Mouse (Mus musculus) embryo, embryonic 9.5 days (tissue): Measurements from ENCODE around the gene BC052040.

Experiments used
- DNase-seq: peaks from one replicate; pipeline ENCODE4 v3.0.0-alpha.2; 2017; ENCODE audit errors: extremely low spot score

The BC052040 gene

DNA sequence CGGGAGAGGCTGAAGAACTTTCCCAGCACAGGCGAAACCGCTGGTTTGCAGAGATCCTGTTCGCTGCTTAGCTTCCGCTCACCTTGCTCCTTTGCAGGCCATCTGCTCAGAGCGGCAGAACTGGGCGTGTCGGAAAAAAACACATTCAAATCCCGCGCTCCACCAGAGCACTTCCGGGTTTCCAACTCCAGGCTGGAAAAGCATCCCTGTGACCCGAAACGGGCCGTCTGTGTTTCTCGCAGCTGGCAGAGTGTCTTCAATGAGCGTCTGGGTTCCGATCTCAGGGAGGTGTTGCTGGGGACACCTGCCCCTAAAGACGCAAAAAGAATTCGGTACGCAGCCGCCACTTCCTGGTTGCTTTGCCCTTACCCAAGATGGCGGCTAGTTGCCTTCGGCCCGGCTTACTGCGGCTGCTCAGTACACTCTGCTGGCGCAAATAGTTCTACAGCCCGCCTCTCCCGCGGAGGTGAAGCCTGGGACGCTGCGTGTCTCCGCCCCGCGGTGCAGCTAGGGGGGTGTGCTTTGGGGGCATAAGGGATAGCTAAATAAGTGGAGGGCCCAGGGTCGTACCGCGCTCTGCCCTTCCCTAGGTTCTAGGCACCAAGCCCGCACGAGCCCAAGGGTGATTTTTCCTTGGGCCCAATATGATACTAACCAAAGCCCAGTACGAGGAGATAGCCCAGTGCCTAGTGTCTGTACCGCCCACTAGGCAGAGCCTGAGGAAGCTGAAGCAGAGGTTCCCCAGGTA lies at the start of gene BC052040:
BC052040 (plus strand) TSS at position 476 of the 748 bp plus-strand sequence.
- peak; percentile 92 for DNase-seq

DNA sequence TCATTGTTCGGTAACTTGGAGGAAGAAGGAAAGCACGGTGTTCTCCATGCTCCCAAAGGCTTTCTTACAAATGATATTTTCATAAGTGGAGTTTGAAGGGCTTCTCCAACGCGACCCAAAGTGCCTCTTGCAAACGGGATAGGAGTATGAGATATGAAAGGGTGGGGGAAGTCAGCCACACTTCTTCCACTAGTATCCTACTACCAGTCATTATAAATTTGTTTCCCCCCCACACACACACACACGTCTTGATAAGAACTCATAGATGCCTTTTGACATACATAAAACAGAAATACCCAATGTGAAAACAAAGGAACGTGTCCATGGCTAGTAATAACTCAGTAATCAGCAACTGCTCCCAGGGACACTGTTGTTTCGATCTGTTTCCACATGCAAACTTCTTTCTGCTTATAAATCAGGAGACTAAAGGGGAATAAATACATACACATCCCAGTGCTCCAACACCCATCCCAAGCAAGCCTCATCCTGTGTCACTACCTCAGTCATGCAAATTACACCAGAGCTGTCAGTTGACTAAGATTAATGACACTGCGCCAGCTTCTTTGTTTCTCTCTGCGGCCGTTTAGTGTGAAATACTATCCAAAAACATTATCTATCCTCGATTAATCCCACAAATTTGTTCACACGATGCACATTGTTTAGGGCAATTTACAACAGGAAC lies 43.4 kb upstream of the BC052040 start:
- peak; percentile 52 for DNase-seq

DNA sequence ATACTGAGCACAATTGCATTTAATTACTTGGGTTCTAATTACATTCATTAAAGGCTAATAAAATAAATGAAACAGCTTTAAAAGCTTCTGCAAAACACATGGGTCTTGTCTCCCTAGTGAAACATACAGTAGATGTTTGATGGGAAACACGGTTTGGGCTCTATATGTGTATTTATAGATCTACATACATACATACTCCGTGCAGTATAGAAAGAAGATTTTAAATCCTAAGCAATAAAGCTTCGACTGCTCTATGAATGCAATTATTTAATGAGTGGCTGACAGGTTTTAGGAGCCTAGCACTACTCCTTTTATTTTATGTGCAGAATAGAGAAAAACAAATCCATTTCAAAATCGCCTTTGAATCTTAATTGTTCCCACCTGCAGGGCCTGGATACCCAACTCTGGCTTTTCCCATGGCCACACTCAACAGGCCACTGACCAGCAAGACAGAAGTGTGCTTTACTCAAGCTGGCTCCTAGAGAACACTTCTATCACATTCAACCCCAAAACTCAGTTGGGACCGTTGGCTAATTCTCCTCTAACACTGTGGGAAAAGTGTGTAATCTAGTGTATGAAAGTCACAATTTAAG lies 42.7 kb upstream of the BC052040 start:
- DNase-seq = no peak

DNA sequence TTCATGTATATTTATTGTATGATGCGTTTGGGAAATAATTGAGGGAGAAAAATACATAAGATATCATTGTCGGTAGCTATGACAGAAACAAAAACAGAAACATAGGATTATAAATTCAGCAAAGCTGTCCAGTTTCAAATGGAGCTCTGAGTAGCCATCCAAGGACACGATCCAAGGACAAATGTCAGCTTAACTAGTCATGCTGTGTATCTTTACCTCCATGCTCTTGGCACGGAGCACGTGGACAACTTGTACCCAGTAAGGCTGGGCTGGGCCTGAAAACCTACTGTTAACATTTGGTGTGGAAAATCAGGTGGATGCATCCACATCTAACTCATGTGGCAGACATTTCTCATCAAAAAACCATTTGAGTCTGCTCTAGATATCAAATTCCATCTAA lies 41.8 kb upstream of the BC052040 start:
- DNase-seq = no peak

DNA sequence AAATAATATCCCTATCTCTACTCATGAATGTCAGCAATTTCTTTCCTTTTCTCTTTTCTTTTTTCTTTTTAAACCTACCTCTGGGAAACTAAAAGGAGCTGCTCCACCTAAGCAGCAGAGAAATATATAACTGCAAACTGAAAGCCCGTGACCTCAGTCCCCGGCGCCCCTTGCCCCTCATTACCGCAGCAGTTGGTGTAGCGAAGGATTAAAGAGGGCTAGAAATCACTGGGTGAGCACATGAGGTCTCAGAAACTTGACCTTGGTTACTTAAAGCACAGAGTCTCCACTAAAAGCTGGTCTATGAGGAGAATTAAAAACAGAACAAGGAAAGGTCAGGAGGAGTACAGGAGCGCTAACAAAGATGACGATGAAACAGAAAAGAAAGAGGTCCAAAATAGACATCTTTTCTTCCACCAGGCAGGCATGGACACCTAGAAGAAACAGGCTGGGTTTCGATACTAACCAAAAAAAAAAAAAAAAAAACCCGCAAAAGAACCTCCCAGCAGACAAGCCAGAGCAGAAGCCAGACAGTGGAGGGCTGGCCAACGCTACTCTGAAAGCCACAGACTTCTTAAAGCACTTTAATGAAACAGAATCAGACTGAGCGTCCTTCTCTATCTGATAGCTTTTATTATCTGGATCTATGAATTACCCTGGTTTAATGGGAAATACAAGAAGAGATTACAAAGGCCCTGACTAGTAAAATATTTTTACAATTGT lies 39.0 kb upstream of the BC052040 start:
- no peak for DNase-seq

DNA sequence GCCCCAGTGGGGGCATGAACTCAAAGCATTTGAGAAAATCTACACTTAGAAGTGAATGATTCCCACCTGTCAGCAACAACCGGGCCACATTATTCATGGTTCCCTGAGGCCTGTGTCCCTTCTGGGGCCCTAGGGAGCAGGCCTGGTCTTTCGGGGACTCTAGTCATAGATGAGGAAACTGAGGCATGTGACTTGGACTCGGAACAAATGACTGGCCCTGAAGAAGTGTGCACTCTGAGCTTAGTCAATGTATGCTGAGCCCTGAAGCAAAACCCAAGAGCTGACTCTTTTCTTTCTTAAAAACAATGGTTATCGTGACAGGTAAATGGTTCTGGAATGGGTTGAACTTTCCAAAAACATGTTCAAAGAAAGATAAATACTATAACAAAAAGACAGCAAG lies 38.3 kb upstream of the BC052040 start:
- DNase-seq = no peak

DNA sequence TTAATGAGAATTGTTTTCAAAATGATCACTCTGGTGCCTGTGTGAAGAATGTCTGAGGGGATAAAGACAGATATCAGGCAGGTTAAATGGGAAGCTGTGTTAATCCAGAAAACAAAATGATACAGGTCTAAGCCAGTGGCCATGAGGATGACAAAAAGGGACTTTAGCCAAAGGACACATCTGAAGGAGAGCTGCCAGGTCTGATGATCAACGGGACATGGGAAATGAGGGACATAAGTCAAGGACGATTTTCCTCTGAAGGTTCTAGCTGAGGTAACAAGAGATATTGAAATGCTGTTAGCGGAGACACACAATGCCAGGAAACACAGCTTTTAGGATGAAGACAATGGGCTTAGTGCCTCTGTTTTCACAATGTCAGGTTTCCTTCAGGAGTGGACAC lies 29.6 kb upstream of the BC052040 start:
- no peak for DNase-seq

DNA sequence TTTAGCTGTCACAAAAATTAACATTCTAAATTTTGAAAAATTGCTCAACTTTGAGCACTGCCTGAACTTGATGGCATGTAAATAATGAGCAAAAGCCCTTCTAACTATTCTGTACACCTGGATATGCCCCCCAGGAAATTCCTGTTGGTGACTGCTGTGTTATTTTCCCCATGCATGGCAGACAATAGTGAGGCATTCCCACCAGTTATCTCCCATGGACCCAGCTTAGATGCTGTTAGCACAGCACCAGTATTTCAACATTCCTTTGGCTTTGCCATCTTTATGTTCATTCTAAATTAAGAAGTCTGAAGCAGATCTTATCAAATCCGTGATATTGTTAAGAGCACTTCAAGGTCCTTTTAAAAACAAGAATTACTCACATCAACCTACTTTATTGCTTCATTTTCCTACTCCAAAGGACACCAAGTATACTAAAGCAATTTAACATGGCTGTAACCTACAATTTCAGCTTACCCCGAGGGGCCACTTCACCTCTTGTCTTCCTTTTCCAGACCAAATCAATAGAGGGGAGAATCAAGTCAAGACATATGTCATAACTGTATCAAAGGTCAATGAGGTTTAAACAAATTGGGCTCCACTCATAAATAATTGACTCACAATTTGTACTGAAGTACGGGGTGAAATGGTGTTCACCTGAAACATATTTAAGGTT lies 19.2 kb upstream of the BC052040 start:
- DNase-seq = no peak

DNA sequence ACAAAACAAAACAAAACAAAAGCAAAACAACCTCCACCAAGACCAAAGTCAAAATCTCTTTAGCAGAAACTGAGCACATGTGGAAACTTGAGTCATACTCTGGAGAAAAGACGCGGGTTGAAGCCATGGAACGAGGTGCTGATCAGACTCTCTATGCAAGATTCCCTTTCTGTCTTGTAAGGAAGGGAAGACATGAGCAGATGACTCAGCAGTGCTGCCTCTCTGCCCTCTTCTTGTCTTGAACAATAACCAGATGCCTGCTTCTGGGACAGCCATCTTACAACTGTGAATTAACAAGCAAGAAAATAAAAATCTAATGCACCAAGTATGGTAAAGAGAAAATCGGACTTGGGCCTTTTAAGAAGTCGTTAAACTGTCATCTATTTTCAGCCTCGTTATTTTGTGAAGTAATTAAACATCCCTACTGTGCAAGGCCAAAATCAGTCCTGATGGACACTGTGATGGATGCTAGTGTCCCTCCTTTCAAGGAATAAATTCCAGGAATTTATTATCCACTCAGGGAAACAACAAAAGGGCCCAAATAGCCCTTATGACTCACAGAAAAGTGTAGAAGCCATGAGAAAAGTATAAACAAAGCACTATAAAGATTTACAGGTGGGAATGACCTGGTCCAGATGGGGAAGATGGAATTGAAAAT lies 18.0 kb upstream of the BC052040 start:
- DNase-seq = no peak

DNA sequence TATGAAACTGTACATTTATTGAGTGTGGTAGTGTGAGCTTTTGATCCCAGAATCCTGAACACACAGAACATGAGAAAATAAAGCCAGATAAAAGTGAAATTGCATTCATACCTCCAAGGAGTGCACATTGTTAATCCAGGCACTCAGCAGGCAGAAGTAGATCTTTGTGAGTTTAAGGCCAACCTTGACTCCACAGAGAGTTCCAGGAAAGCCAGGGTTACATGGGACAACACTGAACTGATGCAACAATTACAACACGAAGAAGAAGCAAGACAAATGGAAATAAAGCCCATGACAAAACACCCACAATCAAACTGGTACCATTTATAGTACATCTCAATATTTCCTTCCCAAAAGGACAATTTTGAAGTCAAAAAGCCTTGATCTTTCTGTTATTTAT lies 9.5 kb upstream of the BC052040 start:
- DNase-seq = no peak

DNA sequence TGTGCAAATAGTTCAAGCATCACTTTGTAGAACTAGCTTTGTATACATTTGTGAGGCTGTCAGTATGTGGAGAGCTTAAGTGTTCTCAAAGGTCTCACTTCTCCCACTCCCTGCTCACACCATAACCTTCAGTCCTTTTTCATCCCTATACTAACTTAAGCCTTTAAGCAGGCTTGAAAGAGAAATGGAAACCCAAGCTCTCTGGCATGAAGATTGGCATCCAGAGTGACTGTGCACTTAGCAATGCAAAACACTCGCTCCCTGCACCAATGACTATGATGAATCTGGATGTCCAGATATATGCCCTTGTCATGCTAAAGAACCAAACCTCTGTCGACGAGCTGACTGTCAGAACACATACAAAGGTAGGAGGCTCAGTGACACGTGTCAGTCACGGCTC lies 6.7 kb upstream of the BC052040 start:
- DNase-seq = no peak

DNA sequence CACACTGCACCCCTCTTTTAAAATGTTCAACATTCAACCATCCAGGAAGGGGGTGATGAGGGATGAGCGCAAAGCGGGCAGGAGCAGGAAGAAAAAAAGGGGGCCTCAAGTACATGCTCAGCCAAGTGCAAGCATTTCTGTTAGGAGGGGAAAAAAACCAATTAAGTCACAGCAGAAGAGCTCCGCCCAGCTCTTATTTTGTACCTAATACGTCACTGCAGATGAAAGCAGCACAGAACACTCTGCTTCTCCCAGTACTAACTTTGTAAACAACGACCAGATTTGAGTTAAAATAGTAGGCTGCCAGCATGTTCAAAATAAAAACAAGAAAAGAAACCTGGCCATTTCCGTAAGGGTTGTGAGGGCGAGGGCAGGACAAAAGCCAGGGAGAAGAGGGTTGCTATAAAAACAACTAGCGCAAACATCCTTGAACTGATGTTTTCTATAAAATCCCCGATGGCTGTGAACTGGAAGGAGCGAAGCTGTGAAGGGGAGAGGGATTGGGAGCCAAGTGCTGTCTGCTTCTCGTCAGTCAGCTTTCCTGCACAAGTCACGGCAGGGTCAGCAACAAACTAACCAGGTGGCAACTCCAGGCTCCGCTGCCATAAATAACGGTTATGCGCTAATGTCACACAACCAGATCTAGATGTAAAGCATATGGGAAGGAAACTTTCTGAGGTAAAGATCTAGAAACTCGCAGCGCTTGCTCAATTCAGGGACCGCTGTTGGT lies 2.2 kb upstream of the BC052040 start:
- DNase-seq = peak; percentile 54

DNA sequence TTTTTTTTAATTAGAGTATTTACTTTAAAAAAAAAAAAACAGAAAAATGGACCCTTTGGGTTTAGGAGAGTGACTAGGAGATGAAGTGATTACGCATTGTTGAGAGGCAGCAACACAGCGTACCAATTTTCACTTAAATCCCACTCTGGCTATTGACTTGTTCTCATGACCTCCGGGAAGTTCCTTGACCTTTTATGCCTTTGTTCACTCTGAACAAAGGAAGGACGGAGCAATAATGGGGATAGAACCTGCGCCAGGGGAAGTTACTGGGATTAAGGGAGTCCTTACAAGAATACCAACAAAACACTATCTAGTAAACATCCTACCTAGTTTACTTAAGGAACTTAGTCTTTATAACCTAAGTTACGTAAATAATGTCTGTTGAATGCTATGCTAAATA lies 1.5 kb upstream of the BC052040 start:
- peak; percentile 55 for DNase-seq

DNA sequence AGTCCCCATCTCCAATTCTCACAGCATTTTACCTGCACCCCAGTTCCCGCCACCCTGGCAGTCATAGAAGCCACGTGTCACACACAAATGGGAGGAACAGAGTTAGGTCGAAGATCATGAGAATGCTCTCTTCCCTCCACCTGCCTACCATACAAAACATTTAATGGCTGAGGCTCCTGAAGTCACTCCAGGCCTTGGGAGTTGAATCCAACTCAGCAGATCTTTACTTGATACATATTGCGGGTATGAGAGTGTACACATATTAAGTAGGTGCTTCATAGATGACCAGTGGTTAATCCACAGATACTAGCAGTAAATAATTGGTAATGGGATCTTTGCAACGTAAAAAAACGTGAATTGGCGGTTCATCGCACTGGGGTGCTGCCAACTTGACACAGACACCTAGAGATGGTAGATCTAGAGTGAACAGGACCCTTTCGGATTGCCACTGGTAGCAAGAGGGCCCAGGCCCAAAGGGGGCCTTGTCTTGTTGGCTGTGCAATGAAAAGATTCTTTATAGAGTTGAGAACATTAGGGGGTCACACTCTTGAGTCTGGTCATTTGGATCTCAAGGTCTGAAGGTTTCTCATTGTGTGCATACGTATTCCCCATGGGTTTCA lies 583 bp downstream of the BC052040 start:
- no peak for DNase-seq

DNA sequence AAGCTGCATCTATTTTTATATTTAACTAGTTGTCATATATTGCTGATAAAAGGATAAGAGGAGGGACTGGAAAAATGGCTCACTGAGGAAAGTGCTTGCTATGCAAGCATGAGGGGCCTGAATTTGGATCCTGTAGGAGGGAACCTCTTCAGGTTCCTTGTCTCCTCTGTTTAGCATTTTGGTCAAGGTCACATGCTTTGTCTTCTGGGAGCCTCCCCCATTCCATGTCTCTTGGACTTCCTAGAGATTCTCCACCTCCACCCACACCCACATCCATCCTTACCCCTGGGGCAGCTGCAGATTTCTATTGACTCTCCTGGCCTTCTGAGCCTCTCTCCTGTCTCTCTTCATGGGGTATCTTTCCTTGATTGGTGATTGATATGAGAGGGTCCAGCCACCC lies 2.3 kb downstream of the BC052040 start:
- DNase-seq = no peak

DNA sequence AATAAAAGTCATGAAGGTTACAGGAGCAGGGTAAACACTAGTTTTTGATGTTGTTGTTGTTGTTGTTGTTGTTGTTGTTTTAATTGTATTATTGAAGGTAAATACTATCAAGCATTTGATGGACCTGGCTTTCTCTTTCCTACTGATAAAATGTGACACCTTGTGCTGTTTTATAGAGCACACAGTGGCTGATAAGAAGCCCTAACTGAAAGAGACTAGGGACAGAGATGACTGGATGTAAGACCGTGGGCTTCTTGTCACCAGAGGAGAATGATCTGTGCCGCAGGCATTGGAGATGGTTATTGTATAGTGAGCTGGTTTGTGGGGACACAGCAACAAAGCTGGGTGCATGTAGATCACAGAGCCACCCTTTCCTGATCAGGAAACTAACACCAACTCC lies 9.1 kb downstream of the BC052040 start:
- no peak for DNase-seq

DNA sequence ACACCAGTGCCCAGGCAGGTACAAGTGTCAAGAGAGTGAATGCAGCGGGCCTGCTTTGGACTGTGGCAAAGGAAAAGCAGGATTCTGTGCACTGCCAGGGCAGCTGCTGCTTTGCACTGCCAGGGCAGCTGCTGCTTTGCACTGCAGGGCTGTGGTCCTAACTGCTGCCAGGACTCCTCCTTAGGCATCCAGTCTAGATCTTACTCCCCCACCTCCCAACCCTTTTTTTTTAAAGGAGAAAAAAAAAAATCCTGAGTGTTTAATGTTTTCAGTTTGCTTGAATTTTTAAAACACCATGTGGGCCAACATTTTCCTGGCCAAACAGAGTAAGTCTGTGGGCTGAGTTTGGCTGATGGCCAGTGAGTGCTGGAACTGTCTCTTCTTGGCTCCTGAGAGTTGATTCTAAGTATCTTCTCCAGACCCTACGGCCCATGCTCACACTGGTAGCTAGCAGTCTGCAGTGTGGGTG lies 11.2 kb downstream of the BC052040 start:
- no peak for DNase-seq

DNA sequence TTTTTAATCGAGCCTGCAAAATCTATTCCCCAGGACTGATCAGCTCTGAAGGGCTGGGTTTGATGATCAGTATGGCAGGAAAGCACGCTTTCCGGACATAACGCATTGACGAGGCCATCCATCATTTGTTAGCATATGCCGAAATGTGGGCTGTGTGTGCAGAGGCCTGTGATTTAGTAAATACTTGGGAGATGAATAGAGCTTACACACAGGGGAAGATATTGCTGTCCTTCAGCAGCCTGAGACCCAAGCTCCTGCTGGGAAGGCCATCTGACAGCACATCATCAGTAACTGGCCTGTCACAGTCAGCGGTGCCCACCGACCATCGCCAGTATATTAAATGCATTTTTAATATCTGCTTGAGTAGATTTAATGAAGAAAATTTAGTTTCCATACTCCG lies 15.5 kb downstream of the BC052040 start:
- no peak for DNase-seq

DNA sequence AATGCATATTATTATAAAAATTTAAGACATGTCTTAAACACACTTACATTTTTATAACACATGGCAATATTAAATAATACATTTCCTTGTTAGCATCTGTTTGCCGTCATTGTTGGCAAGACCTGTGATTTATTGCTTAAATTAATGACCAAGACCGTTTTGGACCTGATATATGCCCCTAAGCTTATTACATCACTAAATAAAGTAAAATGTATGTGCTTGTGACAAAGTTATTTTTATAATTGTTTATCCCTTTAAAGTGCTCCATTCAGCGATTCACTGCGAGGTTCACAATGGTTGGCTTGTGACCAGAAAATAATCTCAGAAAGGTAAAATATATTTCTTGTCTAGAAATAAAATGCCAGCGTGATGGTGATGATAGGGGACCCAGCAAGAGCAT lies 16.8 kb downstream of the BC052040 start:
- DNase-seq = no peak

DNA sequence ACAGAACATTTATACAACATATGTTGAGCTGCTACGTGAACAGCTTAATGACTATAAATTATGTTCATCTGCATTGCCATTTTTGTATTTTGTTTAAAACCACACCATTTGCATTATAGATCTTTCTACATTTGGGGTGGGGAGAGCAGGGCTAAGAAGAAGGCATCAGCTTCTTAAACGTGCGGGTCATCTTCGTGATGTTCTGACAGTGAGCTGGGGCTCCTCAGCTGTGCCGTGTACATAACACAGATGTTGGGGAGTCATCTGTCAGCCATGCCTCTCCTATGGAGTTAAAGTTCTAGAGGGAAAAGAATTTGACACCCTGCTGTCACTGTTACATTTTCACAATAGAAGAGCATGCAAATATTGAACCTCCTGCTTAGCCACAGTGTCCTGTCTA lies 19.2 kb downstream of the BC052040 start:
- no peak for DNase-seq
